Mouse (Mus musculus) thymus, postnatal 14 days (tissue): ENCODE results near the gene Inha.
A peak's percentile ranks its signal among the peaks of the same experiment; 100 is the strongest.

Source experiments
- DNase-seq: peaks from one replicate; pipeline ENCODE4 v3.0.0; 2021

Gene Inha

GRCm38 (mm10) chr1:75559212-75559925 lies 52.5 kb downstream of the Inha start:
- DNase-seq = peak; percentile 83
